Mouse (Mus musculus): ENCODE measurements around the gene Ranbp3l.

Ranbp3l gene

GRCm38 (mm10) chr15:9093598-9094365, 126.0 kb downstream of the Ranbp3l start:
- no peak for DNase-seq (ENCODE audit: low read depth, low spot score)

- no peak for DNase-seq (ENCODE audit: low read depth, low spot score)
These were observed 126.6 kb downstream of the Ranbp3l start for GRCm38 (mm10) chr15:9094366-9094750.

- DNase-seq (ENCODE audit: low read depth, low spot score), result no peak
These were observed 129.1 kb downstream of the Ranbp3l start for GRCm38 (mm10) chr15:9096865-9097264.

GRCm38 (mm10) chr15:9100446-9101077, 132.8 kb downstream of the Ranbp3l start:
- no peak for DNase-seq (ENCODE audit: low read depth, low spot score)

- DNase-seq (ENCODE audit: low read depth, low spot score), result no peak
These were observed 138.7 kb downstream of the Ranbp3l start for GRCm38 (mm10) chr15:9106303-9107074.

GRCm38 (mm10) chr15:9110526-9111347, 143.0 kb downstream of the Ranbp3l start:
- DNase-seq (ENCODE audit: low read depth, low spot score), result no peak

- no peak for DNase-seq (ENCODE audit: low read depth, low spot score)
These were observed 143.9 kb downstream of the Ranbp3l start for GRCm38 (mm10) chr15:9111648-9112047.

- no peak for DNase-seq (ENCODE audit: low read depth, low spot score)
These were observed 145.8 kb downstream of the Ranbp3l start for GRCm38 (mm10) chr15:9113556-9113955.

- DNase-seq (ENCODE audit: low read depth, low spot score), result no peak
These were observed 146.4 kb downstream of the Ranbp3l start for GRCm38 (mm10) chr15:9114131-9114530.

GRCm38 (mm10) chr15:9114599-9114998, 146.8 kb downstream of the Ranbp3l start:
- DNase-seq (ENCODE audit: low read depth, low spot score), result no peak

All from CD4-positive helper T cell, adult 2 months (primary cell).